Mouse (Mus musculus): ENCODE results near the gene Phospho2.

Phospho2 gene

GRCm38 (mm10) chr2:69825898-69826297 is 36.5 kb downstream of the Phospho2 start:
- no peak for DNase-seq

- no peak for DNase-seq
Measured at GRCm38 (mm10) chr2:69826380-69826779, 37.0 kb downstream of the Phospho2 start.

GRCm38 (mm10) chr2:69828031-69828430 is 38.6 kb downstream of the Phospho2 start:
- no peak for DNase-seq

GRCm38 (mm10) chr2:69829680-69830079 is 40.3 kb downstream of the Phospho2 start:
- no peak for DNase-seq

GRCm38 (mm10) chr2:69830116-69830515 is 40.7 kb downstream of the Phospho2 start:
- DNase-seq: no peak

- no peak for DNase-seq
Measured at GRCm38 (mm10) chr2:69837244-69837967, 48.0 kb downstream of the Phospho2 start.

GRCm38 (mm10) chr2:69837996-69838395 is 48.6 kb downstream of the Phospho2 start:
- DNase-seq: no peak

GRCm38 (mm10) chr2:69838707-69839106 is 49.3 kb downstream of the Phospho2 start:
- DNase-seq: no peak

GRCm38 (mm10) chr2:69840261-69840660 is 50.8 kb downstream of the Phospho2 start:
- DNase-seq: no peak

- no peak for DNase-seq
Measured at GRCm38 (mm10) chr2:69849215-69849614, 59.8 kb downstream of the Phospho2 start.
